Mouse (Mus musculus) ovary, postnatal 14 days (tissue): ENCODE results near the gene Msto1.
"Not testable (repeated sequence)": the region's sequence is repeated elsewhere in the genome, so short reads cannot be mapped to it uniquely, and the experiment has no call there.

ENCODE experiments used
- DNase-seq: peaks from one replicate; pipeline ENCODE4 v3.0.0; 2022; ENCODE audit warnings: low spot score

Gene Msto1

DNA sequence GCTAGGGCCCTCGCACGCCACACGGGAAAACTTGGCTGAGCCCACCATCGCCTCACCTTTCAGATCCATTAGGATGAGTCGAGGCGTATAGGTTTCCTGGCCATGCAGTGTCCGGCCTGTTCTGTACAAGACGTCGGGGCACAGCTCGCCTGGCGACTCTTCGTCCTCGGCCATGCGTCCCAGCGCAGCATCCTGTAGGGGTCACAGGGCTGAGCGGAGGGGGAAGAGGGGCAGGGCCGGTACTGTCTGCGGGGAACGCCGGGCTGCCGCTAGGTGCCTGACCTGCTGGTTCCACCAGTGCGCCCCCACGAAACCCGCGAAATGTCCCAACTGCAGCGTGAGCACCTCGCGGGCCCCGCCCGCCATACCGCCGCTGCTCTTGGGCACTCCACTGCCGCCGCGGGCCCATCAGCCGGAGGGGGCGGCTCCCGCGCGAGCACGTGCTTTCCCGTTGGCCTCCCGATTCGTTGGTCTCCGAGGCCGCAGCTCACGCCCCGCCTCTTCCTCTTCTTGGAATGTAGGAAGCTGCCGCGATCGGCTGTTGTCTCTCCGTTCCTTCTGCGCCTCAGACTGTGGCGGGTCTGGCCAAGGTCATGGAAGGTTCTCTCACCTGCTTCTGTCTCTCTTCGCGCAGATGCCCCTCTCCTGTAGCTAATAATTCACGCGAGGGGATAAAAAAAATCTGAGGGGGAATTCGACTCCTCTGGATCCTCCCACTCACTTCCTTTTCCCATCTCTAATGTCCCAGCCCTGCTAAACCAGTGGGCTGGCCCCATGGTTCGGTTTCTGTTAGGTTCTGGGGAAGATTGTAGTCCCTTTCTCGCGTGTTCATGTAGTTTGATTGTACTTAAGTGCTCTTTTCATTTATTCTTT lies at the start of gene Msto1:
Gene Msto1 (minus strand): TSS at position 489 of the 873 bp plus-strand sequence.
- peak; percentile 84 for DNase-seq

DNA sequence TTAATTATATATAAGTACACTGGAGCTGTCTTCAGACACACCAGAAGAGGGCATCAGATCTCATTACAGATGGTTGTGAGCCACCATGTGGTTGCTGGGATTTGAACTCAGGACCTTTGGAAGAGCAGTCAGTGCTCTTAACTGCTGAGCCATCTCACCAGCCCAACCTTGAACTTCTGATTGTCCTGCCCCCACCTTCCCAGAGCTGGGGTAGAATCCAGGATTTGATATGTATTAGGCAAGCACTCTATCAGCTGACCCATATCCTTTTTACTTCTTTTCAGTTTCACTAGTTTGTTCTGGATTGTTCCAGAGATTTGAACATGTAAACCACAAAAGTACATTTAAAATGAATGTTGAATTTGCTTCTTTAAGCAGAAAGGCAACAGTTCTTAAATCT lies 49.4 kb upstream of the Msto1 start:
- not testable (repeated sequence) for DNase-seq

DNA sequence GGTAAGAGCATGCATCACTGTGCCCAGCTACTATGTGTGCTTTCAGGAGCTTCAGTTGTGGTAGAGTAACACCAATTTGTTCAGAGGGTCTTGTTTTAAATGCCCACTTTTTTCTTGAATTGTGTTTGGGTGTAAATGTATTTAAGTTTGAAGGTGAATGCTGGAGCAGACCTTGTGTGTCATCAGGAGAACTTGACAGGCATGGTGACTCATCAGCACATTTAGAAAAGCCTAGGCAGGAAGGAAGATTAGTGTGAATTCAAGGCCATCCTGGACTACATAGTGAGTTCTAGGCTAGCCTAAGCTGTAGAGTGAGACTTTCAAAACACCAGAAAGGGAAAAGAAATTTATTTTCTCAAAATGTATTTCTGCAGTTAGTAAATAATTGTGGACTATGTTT lies 39.9 kb upstream of the Msto1 start:
- no peak for DNase-seq

DNA sequence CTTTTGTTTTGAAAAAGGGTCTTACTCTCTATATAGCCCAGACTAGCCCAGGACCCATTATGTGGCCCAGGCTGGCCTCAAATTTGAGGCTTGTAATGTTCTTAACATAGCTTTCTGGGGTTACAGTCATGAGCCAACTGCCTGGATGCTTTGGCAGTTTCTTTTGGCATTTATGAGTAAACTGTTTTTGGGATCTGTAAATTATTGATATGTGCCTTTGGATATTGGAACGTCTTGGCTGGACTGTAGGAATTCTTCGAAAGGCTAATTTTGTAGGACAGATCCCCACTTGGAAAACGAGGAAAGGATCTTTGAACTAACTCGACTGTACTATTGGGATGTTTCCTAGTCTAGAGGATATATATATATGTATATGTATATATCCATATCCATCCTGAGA lies 39.4 kb upstream of the Msto1 start:
- no peak for DNase-seq

DNA sequence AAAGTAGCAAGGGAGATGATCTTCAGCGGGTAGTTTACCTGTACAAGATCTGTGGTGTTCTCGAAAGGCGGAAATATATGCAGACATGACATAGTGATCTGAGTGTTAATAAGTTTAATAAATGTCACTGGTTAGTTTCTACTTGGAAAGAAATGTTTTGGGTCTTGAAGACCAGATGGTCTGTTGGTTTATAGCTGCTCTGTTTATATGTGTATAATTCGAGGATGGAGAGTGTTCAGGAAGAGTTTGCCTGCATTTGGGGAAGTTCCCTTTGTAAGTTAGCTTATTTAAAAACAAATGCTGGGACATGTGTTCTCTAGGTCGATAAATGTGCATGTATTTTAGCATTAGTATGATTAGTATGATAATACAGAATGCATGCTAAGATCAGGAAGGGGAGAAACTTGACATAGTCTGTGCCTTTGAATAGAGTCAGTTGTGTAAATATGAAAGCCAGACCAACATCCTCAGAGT lies 37.6 kb upstream of the Msto1 start:
- DNase-seq = no peak

DNA sequence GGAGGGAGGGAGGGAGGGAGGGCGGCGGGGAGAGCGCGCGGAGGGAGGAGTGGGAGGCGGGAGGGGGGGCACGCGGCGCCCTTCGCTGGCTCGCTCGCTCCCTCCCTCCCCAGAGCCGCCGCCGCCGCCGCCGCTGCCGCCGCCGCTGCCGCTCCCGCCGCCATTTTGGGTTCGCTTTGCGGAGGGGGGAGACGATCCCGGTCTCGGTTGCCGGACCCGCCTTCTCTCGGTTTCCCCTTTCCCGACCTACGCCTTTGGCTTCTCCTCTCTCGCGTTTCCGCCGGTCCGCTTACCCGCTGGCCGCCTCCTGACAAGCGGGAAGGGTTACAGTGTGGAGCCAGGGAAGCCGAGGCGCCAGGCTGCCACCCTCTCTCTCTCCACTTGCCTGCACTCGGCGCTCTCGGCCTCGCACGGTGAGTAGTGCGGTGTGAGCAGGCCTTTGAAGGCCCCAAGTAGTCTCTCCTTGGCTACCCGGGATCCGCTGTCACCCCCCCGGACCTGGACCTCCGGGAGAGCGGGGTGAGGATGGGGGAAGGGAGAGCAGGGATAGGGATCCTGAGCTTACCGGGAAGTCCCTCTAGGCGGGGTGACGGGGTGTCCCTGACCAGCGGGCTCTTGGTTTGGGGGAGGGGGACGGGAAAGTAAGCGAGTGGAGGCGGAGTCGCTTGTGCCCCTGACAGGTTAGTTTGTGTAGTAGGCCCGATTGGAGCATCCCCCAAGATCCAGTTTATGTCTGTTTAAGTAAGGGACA lies 37.0 kb upstream of the Msto1 start, which contains the start of the genes Ash1l and Dap3:
Gene Ash1l (plus strand): TSS at position 47 of the 751 bp plus-strand sequence.
Gene Dap3 (minus strand): TSS at position 606 of the 751 bp plus-strand sequence.
- DNase-seq = peak; percentile 69

DNA sequence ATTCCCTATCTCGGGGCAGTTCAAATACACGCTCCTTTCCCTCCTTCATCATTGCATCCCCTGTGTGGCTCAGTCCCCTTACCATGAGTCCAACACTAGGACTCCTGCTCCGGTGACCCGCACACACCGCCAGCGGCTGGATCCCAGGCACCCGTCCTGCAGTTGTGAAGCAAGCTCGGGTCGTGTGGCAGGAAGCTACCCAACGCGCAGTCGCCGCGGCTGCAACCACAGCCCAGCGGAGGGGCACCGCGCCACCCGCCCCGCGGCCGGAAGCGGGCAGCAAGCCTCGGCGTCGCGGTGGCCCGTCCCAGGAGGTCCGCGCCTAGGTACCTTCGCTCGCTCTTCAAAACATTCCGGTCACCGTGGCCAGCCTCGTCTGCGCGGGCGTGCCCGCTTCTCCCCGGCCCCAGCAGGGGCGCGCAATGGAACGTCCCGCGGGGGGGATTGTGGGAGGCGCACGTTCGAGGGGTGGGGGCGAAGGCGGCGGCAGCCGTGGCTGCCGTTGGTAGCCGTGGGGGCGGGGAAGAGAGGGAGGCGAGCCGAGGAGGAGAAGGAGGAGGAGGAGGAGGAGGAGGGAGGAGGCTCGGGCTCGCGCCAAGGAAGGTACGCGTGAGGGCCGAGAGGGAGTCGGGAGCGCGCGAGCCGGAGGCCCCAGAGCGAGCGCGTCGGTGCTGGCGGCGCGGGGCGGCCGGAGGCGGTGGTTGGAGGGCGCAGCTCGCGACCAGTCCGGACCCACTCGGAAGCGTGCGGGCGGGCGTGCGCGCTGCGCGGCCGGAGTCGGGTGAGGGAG lies 36.2 kb upstream of the Msto1 start:
- DNase-seq = peak; percentile 84

DNA sequence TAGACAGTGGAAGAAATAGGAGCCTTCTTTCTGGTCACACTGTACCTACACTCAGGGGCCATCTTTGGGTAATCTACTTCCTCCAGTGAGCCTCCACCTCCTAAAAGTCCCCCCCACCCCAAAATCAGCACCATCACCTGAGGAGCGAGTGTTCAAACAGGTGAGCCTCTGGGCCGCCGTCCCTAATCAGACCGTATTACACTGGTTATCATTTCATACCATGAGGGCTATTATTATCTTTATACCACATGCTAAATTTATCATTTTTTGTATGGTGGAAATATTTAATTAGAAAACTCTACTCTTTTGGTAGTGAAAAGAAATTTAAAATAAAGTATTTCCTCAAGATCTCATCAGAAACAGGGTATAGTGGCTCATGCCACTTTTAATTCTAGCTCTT lies 30.3 kb upstream of the Msto1 start:
- no peak for DNase-seq

DNA sequence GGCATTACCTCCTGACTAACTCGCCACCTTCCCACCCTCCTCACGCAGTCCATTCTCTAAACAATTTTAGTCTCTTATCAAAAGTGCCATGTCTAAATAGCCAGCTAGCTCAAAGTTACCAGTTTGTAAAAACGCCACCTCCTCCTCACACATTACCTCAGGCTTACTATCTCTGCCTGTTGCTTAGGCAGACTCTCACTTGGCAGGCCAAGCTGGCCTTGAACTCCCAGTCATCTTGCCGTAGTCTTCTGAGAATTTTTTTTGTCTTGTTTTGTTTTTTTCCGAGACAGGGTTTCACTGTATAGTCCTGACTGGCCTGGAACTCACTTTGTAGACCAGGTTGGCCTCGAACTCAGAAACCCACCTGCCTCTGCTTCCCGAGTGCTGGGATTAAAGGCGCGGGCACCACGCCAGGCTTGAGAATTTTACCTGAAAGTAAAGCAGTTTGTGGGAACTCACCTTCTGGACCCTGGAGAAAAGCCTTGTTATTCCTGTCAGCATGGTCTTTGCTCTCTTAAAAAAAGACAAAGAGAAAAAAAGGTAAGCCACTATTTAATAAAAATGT lies 28.6 kb upstream of the Msto1 start:
- DNase-seq = no peak

DNA sequence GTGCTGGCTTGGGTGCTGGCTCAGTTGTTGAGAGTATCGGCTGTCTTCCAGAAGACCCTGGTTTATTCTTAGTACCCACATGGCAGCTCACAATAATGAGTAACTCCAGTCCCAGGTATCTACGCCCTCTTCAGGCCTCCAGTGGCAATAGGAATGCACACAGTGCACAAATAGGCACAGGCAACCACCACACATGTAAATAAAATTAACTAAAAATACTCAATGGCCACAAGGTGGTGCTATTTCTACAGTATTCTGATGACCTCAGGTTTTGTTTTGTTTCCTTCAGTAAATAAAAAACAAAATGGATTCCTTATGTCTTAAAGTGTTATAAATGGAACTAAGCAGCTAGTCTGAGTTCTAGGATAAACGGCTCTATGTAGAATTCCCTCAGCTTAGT lies 25.9 kb upstream of the Msto1 start:
- DNase-seq = no peak

DNA sequence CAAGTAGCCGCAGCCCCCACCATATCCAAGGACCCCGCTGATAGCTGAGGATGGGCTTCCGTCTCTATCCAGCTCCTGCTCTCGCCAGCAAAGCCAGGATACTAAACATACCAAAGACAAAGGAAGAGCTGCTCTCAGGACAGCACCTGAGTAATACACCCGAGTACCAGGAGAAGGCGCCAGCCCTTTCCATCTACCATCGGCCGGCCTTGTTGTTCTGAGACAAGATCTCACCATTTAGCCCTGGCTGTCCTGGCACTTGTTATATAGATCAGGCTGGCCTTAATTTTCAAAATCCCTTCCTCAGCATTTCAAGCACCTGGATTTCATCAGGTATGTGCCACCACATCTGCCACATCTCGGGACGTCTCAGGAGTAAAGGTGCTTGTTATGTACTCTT lies 25.3 kb upstream of the Msto1 start:
- DNase-seq = no peak

DNA sequence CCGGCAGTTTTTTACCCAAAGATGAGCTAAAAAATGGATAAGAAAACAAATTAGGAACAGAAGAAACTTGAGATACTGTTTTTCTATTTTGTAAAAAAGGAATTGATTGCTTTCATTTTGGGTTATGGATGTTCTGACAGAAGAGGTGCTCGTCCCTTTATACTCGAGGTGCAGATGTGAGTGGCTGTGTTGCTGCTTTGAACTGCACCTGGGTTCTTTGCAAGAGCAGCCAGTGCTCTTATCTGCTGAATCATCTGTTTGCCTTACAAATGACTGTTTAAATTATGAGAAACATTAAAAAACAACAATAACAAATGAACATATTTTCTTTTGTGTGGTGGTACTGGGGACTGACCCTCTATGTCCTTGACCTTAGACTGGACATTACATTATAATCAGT lies 15.7 kb upstream of the Msto1 start:
- DNase-seq = no peak

DNA sequence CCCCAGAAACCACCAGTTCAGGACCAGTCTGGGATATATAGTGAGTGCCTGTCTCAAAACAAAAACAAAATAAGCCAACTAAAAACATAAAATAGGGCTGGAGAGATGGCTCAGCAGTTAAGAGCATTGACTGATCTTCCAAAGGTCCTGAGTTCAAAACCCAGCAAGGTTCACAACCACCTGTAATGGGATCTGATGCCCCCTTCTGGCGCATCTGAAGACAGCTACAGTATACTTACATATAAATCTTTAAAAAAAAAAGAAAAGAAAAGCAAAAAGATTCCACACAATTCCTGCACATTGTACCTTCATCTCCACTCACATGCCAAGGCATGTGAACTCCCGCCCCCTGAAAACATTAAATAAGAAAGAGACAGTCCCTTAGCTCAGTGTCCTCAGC lies 11.9 kb upstream of the Msto1 start:
- no peak for DNase-seq

DNA sequence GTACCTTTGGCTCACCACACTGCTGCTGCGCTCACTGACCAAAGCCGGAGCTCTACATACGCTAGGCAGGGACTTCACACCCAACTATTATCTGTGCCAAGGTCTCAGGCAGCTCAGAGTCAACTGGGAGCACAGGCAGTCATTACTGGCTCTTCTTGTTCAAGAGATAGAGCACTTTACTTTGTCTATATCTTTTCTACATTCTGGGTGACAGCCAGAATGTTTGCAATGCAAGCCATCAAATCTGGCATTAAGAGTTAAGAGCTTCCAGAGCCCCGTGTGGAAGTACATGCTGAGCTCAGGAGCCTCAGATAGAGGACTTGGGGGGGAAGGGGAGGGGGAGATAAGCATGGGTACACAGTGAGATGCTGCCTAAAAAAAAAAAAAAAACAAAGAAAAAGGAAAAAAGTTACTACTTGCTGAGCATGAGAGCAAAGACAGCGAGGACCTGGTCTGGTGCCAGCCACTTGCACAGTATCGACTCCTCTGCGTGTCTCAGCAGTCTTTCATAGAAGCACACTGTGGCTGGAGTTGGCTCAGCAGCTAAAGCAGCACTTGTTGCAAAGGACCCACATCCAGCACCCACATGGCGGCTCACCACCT lies 10.3 kb upstream of the Msto1 start:
- DNase-seq = no peak

DNA sequence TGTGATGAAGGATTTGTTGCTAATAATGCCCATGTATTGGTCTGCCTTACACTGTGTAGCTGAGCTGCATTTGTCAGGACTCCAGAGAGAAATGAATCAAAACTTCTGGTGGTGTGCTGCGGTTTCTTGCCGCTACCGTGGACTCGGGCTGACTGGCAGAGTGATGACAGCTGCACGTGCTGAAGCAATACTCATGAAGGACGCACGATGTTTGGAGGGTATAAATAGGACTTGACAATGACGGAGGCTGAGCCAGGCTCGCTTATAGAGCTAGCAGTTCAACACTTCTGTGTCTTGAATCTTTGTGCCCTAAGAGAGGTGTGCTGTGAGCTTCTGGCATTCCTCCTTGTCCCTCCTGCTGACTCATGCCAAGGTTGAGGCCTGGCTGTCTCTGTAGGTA lies 7.6 kb upstream of the Msto1 start:
- DNase-seq = no peak

DNA sequence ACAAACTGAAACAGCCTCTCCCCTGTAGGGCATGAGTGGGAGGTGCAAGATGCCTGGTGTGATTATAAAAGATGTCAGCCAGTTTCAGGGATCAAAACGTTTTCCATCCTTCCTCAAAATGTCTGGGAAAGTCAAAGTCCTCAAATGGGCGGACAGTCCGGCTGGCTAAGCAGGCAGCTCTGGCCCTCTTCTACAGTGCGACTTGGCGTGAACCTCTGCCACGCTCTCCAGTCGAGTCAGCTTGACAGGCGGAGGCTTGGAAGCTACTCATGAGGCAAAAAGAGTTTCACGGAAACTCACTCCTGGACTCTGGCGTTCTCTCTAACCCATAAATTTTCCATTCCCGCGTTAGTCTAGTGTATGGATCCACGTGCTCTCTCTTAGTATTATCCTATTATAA lies 5.2 kb upstream of the Msto1 start:
- DNase-seq = no peak

DNA sequence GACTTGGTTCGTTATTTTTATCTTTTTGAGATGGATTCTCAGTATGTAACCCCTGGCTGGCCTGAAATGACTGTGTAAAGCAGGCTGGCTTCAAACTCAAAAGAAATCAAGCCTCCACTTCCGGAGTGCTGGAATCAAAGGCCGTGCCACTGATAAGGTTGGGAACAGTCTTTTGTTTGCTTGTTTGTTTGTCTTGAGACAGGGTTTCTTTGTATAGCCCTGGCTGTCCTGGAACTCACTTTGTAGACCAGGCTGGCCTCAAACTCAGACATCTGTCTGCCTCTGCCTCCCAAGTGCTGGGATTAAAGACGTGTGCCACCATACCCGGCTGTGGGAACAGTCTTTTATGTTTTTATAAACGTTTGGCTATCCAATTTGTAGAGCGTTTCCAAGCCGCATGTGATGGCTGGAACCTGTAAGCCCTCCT lies 598 bp upstream of the Msto1 start:
- no peak for DNase-seq

DNA sequence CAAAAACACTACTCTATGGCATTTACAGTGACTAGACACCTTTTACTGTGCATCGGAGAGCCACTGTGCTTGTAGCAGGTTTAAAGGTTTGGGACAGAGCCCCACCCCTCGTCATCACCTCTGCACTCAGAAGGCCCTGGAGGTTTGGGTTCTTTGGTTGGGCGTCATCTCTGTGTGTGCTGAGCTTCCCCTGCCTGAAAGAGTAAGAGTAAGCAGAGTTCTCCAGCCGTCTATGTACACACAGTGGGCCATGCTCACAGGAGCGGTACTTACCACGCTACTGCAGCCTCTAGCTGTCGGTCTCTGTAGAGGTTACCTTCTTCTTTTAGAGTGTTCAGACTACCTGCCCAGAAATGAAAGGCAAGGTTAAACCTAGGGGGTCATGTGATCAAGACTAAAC lies 1.2 kb downstream of the Msto1 start:
- DNase-seq = no peak

DNA sequence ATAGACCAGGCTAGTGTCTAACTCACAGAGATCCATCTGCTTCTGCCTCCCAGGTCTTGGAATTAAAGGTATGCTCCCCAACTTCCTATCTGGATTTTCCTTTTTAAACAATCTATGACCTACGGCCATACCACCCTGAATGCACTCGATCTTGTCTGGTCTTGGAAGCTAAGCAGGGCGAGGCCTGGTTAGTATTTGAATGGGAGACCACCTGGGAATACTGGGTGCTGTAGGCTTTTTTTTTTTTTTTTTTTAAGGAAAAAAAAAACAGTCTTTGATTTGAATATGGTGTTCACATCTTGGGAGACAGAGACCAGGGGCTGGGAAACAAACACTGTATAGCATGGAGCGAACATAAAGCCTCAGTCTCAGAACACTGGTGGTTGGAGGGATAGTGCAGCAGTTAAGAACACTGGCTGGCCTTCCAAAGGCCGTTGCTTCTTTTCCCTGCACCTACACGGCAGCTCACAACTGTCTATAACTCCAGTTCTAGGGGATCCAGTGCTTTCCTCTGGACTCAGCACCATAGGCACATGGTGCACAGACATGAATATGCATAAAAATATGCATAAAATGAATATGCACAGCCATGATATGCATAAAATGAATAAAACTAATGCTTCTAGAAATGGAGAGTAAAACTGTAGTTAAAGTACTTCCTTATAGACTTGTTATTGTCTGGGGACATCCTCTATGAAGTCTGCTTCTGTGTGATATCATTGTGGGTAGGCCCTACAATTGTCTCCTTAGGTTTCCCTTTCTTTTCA lies 7.2 kb downstream of the Msto1 start:
- DNase-seq = no peak

DNA sequence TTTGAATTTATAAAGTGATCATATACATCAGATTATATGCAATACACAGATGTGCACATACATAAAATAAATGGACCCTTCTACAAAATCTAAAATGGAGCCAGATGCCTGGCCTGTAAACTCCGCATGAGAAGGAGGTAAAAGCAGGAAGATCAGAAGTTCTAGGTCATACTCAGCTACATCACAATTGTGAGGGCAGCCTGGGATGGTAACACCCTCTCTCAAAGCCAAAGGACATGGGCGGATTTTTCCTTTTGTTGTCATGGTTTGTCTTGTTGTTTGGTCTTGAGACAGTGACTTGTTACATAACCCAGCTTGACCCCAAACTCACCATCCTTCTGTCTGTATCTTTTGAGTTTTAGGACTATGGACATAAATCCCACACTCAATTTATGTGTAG lies 8.1 kb downstream of the Msto1 start:
- no peak for DNase-seq

DNA sequence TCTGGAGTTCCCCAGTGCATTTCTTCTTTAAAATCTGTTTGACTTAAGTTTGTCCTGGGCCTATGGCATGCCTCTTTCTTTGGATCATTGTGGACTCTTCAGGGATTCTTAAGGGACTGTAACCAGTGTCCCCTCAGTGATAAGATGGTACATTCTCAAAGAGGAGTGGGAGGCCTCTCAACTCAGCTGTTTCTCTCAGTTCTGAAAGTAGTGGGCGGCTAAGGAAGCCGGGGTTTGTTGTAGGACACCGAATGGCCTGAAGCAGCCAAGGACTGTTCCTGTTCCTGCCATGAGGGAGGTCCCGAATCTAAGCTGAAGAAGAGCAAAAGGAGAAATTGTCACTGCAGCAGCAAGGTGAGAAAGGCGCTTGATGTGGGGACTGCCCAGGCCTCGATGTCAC lies 8.6 kb downstream of the Msto1 start:
- no peak for DNase-seq
